Mouse (Mus musculus) ovary, adult 18-20 months (tissue): ENCODE results near the gene Pafah1b1.

ENCODE experiments used
- DNase-seq: peaks from one replicate; pipeline ENCODE4 v3.0.0; 2022; ENCODE audit warnings: low spot score, mixed read lengths

The Pafah1b1 gene

GRCm38 (mm10) chr11:74661641-74662040 is 62.8 kb downstream of the Pafah1b1 start:
- no peak for DNase-seq

GRCm38 (mm10) chr11:74660336-74660735 is 64.1 kb downstream of the Pafah1b1 start:
- no peak for DNase-seq

GRCm38 (mm10) chr11:74655941-74656340 is 68.5 kb downstream of the Pafah1b1 start:
- no peak for DNase-seq

- peak; percentile 77 for DNase-seq
Observed at GRCm38 (mm10) chr11:74653385-74653784, 71.1 kb downstream of the Pafah1b1 start.

- DNase-seq, result peak; percentile 62
Observed at GRCm38 (mm10) chr11:74652791-74653191, 71.7 kb downstream of the Pafah1b1 start.

GRCm38 (mm10) chr11:74650576-74651100 is 73.8 kb downstream of the Pafah1b1 start:
- no peak for DNase-seq

- peak; percentile 48 for DNase-seq
Observed at GRCm38 (mm10) chr11:74649647-74650551, 74.6 kb downstream of the Pafah1b1 start.

- peak; percentile 98 for DNase-seq
Observed at GRCm38 (mm10) chr11:74649095-74649646, 75.3 kb downstream of the Pafah1b1 start, which contains the start of gene Cluh. Cluh (plus strand) TSS chr11:74649495.

- DNase-seq, result no peak
Observed at GRCm38 (mm10) chr11:74648676-74649075, 75.8 kb downstream of the Pafah1b1 start.

- DNase-seq, result no peak
Observed at GRCm38 (mm10) chr11:74647966-74648365, 76.5 kb downstream of the Pafah1b1 start.

GRCm38 (mm10) chr11:74639628-74640027 is 84.8 kb downstream of the Pafah1b1 start:
- DNase-seq, result no peak

GRCm38 (mm10) chr11:74638791-74639411 is 85.6 kb downstream of the Pafah1b1 start:
- no peak for DNase-seq

GRCm38 (mm10) chr11:74637971-74638790 is 86.3 kb downstream of the Pafah1b1 start:
- peak; percentile 84 for DNase-seq

- no peak for DNase-seq
Observed at GRCm38 (mm10) chr11:74637486-74637885, 87.0 kb downstream of the Pafah1b1 start.

- DNase-seq, result peak; percentile 39
Observed at GRCm38 (mm10) chr11:74634490-74635275, 89.8 kb downstream of the Pafah1b1 start.

GRCm38 (mm10) chr11:74631880-74632789 is 92.3 kb downstream of the Pafah1b1 start:
- DNase-seq, result no peak

GRCm38 (mm10) chr11:74627481-74627880 is 97.0 kb downstream of the Pafah1b1 start:
- no peak for DNase-seq

- no peak for DNase-seq
Observed at GRCm38 (mm10) chr11:74625333-74625732, 99.1 kb downstream of the Pafah1b1 start.
